Mouse (Mus musculus) forelimb bud, embryonic 11.5 days (tissue): ENCODE data around the gene Usp53.
"Not testable (repeated sequence)": the region's sequence is repeated elsewhere in the genome, so short reads cannot be mapped to it uniquely, and the experiment has no call there.

ENCODE experiments used
- DNase-seq: peaks from one replicate; pipeline ENCODE4 v3.0.0-alpha.2; 2012; ENCODE audit warnings: low read depth, low spot score

The Usp53 gene

DNA sequence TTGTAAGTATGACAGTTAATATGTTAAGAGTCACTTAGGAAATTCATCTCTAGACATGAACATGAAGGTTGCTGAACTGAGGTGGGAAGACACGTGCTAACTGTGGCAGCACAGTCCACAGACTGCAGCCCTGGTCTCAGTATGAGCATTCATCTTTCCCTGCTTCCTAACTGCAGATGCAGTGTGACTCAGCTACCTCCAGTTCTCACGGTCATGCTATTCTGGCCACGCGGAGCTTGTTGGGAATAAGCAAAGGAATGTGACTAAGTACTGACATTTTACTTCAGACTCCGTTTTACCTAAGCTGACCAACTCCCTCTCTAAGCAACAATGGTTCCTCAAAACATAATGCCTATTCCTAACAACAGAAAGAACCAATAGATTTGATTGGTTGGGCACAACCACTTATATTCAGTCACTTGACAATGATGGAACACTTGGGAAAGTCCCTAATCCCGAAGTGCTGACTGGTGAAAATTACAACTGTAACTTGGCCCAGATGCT, 40.9 kb downstream of the Usp53 start:
- DNase-seq = no peak

- DNase-seq = peak; percentile 27
Measured at GRCm38 (mm10) chr3:122939215-122939614, 45.1 kb downstream of the Usp53 start.

DNA sequence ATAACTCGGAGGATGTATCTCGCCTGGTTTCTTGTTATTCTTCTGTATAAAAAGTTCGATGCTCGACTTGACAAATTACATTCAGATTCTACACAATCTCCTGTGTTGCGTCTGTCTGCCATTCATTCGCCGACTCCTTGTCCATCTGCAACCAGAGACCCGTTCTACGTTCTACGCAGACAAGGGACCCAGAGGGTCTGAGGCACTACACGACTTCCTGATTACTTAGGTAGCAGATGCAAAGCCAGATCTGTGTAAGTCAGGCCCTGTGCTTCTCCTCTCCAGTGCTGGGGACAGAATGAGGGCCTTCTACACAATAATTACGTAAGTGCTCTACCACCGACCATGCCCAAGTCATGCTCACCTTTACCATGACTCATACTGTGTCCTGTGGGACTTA, 47.1 kb downstream of the Usp53 start:
- not testable (repeated sequence) for DNase-seq

- no peak for DNase-seq
Measured at GRCm38 (mm10) chr3:122932466-122932865, 51.8 kb downstream of the Usp53 start.

DNA sequence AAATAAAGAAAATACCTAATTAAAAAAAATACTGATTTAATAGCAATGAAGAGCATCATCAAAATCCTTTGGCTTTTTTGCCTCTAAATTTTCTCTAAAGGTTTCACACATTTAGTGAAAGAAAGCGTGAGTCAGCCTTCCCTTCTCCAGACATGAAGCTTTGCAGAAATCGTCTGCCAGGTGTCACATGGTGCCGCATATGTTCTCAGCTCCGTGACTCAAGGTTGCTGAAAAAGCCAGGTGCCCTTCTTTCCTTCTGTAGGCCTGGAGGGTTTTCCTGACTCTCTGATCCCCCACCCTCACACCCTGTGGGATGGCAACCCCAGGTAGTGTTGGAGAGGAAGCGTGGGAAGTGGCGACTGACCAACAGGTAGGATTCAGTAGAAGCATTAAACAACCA, 54.6 kb downstream of the Usp53 start:
- DNase-seq = no peak

- DNase-seq = peak; percentile 95
Measured at GRCm38 (mm10) chr3:122924009-122924914, 60.0 kb downstream of the Usp53 start, which contains the start of gene 1810037I17Rik. Gene 1810037I17Rik (plus strand): TSS chr3:122924203.

- no peak for DNase-seq
Measured at GRCm38 (mm10) chr3:122923147-122923546, 61.2 kb downstream of the Usp53 start.

GRCm38 (mm10) chr3:122921676-122922527, 62.4 kb downstream of the Usp53 start:
- no peak for DNase-seq

DNA sequence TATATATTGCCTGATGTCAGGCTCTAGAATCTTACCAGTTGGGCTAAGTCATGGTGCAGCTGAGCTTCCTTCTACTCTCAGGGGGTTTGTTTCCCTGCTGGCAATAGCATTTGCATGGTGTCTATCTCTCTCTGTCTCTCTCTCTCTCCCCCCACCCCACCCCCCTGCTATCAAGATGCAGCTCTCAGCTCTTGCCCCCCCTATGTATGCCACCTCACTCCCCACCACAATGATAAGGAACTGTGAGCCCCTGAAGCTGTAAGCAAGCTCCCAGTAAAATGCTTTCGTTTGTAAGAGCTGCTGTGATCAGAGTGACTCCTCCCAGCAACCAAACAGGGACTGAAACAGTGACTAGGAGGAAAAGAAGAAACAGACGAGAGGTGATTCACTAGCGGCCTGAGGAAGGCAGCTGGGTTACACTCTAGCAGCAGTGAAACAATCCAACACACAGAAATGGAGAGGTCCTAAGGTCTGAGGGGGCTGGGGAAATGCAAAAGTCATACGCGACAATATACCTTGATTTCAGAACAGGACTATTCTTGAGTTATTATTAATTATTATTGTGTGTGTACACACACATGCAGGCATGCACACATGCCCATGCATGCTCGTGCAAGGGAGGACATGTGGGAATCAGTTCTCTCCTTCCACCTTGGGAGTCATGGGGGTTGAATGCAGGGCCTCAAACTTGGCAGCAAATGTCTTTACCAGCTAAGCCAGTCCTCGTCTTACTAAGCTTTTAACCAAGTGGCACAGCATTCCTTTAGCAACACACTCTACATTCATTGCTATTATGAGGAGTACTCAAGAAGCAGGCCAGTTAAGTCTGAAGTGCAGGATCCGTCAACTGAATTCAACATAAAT, 63.5 kb downstream of the Usp53 start:
- DNase-seq = no peak

- DNase-seq = no peak
Measured at GRCm38 (mm10) chr3:122919260-122919659, 65.0 kb downstream of the Usp53 start, which contains the start of gene Gm10959. Gene Gm10959 (minus strand): TSS chr3:122919360.

DNA sequence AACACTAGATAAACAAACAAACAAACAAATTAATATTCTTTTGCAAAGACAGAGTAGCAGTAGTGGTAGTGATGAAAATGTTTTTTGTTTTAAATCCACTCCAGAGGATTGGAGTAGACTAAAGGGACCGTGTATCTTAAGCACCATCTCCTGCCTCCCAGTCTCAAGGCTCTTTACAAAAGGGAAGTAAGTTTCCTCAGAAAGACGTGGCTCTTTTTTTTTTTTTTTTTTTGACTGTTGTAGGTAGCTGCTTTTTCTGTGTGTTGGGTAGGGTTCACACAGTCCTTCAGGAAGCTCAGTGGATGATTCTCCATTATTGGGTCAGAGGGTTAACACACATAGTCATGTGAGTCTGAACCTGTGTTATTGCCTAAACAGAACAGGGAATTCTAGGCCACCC, 65.6 kb downstream of the Usp53 start:
- no peak for DNase-seq

DNA sequence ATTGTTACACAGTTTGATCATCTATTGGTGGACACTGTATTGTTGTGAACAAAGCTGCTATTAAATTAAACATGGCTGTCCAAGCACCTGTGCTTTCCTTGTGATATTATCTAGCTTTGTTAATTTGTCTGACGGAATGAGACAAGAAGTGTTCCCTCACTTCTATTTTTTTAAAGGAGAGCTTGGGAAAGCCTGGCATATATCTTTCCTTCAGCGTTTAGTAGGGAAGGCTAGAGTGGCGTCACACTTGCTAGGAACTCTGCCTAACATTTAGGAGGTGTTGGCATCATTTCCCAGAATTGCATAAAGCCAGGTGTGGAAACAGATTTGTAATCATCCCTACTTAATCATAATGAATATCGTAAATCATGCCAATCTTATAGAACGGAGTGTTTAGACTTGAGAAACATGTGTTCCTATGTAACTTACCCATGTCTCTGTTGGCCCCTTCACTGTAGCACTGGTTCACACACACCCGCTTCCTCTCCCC, 68.1 kb downstream of the Usp53 start:
- no peak for DNase-seq

- no peak for DNase-seq
Measured at GRCm38 (mm10) chr3:122915493-122915892, 68.8 kb downstream of the Usp53 start.

- DNase-seq = no peak
Measured at GRCm38 (mm10) chr3:122907841-122908240, 76.5 kb downstream of the Usp53 start.

DNA sequence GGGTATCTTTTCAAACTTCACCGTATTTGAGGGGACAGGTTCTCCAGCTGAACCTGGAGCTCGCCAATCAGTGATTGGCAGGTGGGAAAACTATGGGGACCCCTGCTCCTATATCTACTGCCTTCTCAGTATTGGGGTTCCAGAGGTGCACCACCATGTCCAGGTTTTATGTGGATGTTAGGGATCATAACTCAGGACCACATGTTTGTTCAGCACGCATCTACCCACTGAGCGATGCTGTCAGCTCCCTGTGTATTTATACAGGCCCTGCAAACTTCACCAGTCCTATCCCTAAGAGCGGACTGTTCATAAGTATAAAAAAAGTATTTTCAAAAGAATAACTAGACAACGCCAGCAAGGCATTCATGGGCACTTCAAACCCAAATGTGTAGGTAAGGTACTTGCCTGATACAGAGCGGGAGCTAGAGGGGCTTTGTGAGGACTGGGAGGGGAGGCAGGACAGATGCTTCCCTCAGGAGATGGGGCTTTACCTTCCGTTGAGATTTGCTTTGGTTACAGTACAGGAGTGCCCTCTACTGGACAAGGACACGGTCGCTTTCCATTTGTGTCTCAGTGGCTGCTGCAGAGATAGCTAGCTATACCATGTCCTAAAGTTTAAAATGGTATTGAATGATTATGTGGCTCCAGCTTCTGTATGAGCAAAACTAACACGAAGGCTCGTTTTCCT, 80.4 kb downstream of the Usp53 start:
- peak; percentile 71 for DNase-seq

DNA sequence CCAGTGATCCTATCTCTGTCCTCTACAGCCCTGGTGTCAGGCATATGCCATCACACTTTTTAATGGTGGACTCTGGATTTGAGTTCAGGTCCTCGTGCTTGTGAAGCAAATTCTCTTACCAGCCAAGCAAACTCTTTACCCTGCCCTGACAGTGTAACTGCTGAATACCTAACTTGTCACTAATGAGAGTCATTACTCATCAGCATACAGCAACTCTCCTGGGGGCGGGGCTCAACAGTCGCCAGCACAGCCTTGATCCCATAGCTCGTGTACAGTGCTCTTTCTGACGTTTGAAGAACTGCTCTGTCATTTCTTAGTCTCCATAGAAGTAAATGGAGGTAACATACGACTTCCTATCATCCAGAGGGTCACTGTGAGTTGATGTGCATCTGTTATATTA, 86.1 kb downstream of the Usp53 start:
- no peak for DNase-seq

GRCm38 (mm10) chr3:122895189-122895731, 89.0 kb downstream of the Usp53 start:
- no peak for DNase-seq

- DNase-seq = no peak
Measured at GRCm38 (mm10) chr3:122894772-122895171, 89.5 kb downstream of the Usp53 start, which contains the start of gene Fabp2. Gene Fabp2 (plus strand): TSS chr3:122895072.

DNA sequence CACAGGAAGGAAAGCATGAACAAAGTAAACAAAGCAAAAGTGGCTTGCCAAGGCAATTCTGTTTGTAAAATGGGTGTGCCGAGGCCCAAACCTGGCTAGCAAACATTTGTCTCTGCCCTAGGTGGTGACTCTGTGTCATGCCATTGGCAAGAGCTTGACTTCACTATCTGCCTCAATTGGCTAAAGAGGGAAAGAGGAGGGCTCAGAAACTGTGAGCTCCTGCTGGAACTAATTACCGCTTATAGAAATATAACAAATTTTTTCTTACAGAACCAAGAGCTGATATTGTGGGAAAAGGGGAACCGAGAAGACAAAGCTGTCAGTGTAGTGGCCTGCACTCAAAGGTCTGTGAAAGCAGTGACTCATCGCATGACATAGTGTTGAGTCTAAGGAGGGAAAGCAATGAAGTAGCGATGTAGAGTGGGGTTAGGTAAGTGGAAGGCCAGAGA, 95.9 kb downstream of the Usp53 start:
- DNase-seq = no peak
